In the genomic region with DNA sequence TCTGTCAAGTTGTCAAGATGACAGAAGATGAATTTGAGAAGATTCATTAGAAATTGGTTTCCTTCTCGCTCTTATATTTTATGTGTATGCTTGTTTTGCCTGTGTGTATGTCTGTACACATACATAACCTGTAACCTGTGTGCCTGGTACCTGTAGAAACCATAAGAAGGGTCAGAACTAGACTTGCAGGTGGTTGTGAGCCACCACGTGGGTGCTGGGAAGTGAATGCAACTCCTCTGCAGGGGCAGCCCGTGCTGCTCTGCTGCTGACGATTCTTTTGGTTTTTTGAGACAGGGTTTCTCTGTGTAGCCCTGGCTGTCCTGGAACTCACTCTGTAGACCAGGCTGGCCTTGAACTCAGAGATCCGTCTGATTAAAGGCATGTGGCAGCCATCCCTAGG, we compare ENCODE assay signal across 15 mouse cellular contexts. TPM values are rescaled to one million over a fixed set of nuclear protein-coding genes. Genes with fewer than 3 reads are reported as not detected.
DNase-seq lines count a peak whose midpoint lies in the region; ATAC-seq lines count a peak whose summit lies in the region.
"Had no signal": no experiment of that assay in that cellular context is flagged by ENCODE, and none has a peak within 500 bp of the region (broad histone marks: within the 10 kb centered on the region; RNA-seq: fewer than 3 reads in every experiment).

No protein-coding gene starts in this region.

- DNase-seq in CD4-positive helper T cell, adult 2 months (ENCODE audit: low read depth, low spot score), result peak; percentile 39
- peak; percentile 59 for DNase-seq in induced T-regulatory cell, adult 2 months (ENCODE audit: low read depth)
- peak; percentile 63 for DNase-seq in thymus, postnatal 14 days
- DNase-seq in thymus, postnatal 4 days, result peak; percentile 64
- no peak for DNase-seq in T-cell, adult 2 months (ENCODE audit: low spot score)
- DNase-seq: adrenal gland, postnatal 10 days; adrenal gland, postnatal 36 days; cerebellum, adult 18-20 months; cerebellum, adult 9-10 months; cerebellum, postnatal 14 days; gastrocnemius, postnatal 10 days; gastrocnemius, postnatal 36 days had no signal

- ATAC-seq in activated CD4-positive, CD25-positive, alpha-beta regulatory T cell, adult 4 months, result no peak
- ATAC-seq: forebrain, embryonic 13.5 days; forebrain, embryonic 16.5 days had no signal

RNA-seq across cellular contexts. Expression of a gene that starts 21.9 kb away (rescaled TPM):
- polyA plus RNA-seq in activated CD4-positive, CD25-positive, alpha-beta regulatory T cell, adult 4 months (2017; shearing (Covaris generic)), result 100 to 1,000 TPM; 615 to 687 TPM
